Mouse (Mus musculus): ENCODE data around the gene Zfand5.
"Not testable (repeated sequence)": the region's sequence is repeated elsewhere in the genome, so short reads cannot be mapped to it uniquely, and the experiment has no call there.

Zfand5 gene

GRCm38 (mm10) chr19:21271741-21272654 lies at the start of gene Zfand5:
TSS of gene Zfand5 (plus strand) at chr19:21272278.
- in situ Hi-C loops (cut with MboI): loop anchor here (25.0 kb wide), 1 partner anchor 235 kb away; no protein-coding TSS in a partner anchor

GRCm38 (mm10) chr19:21227131-21227530 lies 44.9 kb upstream of the Zfand5 start:
- in situ Hi-C loops (cut with MboI): no loop called here

GRCm38 (mm10) chr19:21227754-21228153 lies 44.3 kb upstream of the Zfand5 start:
- in situ Hi-C loops (cut with MboI): no loop called here

GRCm38 (mm10) chr19:21248730-21249129 lies 23.3 kb upstream of the Zfand5 start:
- in situ Hi-C loops (cut with MboI): not testable (repeated sequence)

GRCm38 (mm10) chr19:21253846-21254245 lies 18.2 kb upstream of the Zfand5 start:
- in situ Hi-C loops (cut with MboI): loop anchor here (25.0 kb wide), 1 partner anchor 217 kb away; no protein-coding TSS in a partner anchor

GRCm38 (mm10) chr19:21255920-21256319 lies 16.2 kb upstream of the Zfand5 start:
- in situ Hi-C loops (cut with MboI): loop anchor here (25.0 kb wide), 1 partner anchor 219 kb away; no protein-coding TSS in a partner anchor

GRCm38 (mm10) chr19:21259453-21259852 lies 12.6 kb upstream of the Zfand5 start:
- in situ Hi-C loops (cut with MboI): loop anchor here (25.0 kb wide), 1 partner anchor 222 kb away; no protein-coding TSS in a partner anchor

GRCm38 (mm10) chr19:21260280-21260679 lies 11.8 kb upstream of the Zfand5 start:
- in situ Hi-C loops (cut with MboI): loop anchor here (25.0 kb wide), 1 partner anchor 223 kb away; no protein-coding TSS in a partner anchor

- in situ Hi-C loops (cut with MboI): loop anchor here (25.0 kb wide), 1 partner anchor 234 kb away; no protein-coding TSS in a partner anchor
These were observed 892 bp upstream of the Zfand5 start for GRCm38 (mm10) chr19:21271186-21271585.

GRCm38 (mm10) chr19:21272655-21273284 lies 692 bp downstream of the Zfand5 start:
- in situ Hi-C loops (cut with MboI): loop anchor here (25.0 kb wide), 1 partner anchor 235 kb away; no protein-coding TSS in a partner anchor

GRCm38 (mm10) chr19:21273440-21273839 lies 1.4 kb downstream of the Zfand5 start:
- in situ Hi-C loops (cut with MboI): loop anchor here (25.0 kb wide), 1 partner anchor 236 kb away; no protein-coding TSS in a partner anchor

- in situ Hi-C loops (cut with MboI): loop anchor here (25.0 kb wide), 1 partner anchor 237 kb away; no protein-coding TSS in a partner anchor
These were observed 2.1 kb downstream of the Zfand5 start for GRCm38 (mm10) chr19:21274181-21274591.

GRCm38 (mm10) chr19:21274714-21275113 lies 2.6 kb downstream of the Zfand5 start:
- in situ Hi-C loops (cut with MboI): loop anchor here (25.0 kb wide), 1 partner anchor 237 kb away; no protein-coding TSS in a partner anchor

- in situ Hi-C loops (cut with MboI): no loop called here
These were observed 4.2 kb downstream of the Zfand5 start for GRCm38 (mm10) chr19:21276317-21276716.

- in situ Hi-C loops (cut with MboI): no loop called here
These were observed 14.5 kb downstream of the Zfand5 start for GRCm38 (mm10) chr19:21286421-21287097.

- in situ Hi-C loops (cut with MboI): no loop called here
These were observed 25.3 kb downstream of the Zfand5 start for GRCm38 (mm10) chr19:21297411-21297810.

GRCm38 (mm10) chr19:21301787-21302186 lies 29.7 kb downstream of the Zfand5 start:
- in situ Hi-C loops (cut with MboI): no loop called here

- in situ Hi-C loops (cut with MboI): no loop called here
These were observed 35.7 kb downstream of the Zfand5 start for GRCm38 (mm10) chr19:21307755-21308154.

- in situ Hi-C loops (cut with MboI): not testable (repeated sequence)
These were observed 38.3 kb downstream of the Zfand5 start for GRCm38 (mm10) chr19:21310364-21310763.

- in situ Hi-C loops (cut with MboI): no loop called here
These were observed 43.6 kb downstream of the Zfand5 start for GRCm38 (mm10) chr19:21315701-21316100.

GRCm38 (mm10) chr19:21319618-21320017 lies 47.5 kb downstream of the Zfand5 start:
- in situ Hi-C loops (cut with MboI): no loop called here

GRCm38 (mm10) chr19:21325333-21325732 lies 53.3 kb downstream of the Zfand5 start:
- in situ Hi-C loops (cut with MboI): no loop called here

All from mature B cell (primary cell).